Mouse (Mus musculus) brain, embryonic 14.5 days (tissue): ENCODE data around the gene Tat. TPM values are rescaled to one million over a fixed set of nuclear protein-coding genes. Genes with fewer than 3 reads are reported as not detected.
A peak's percentile ranks its signal among the peaks of the same experiment; 100 is the strongest.

Experiments used
- DNase-seq: peaks from one replicate; pipeline ENCODE4 v3.0.0-alpha.2; 2011; ENCODE audit warnings: low read depth
- CTCF ChIP-seq: fragments of 200-500 bp; IDR thresholded peaks from 2 replicates; pipeline ENCODE4 v1.5.1; 2012; ENCODE audit warnings: inconsistent platforms, mild to moderate bottlenecking, moderate library complexity, borderline replicate concordance; ENCODE audit not compliant: insufficient read depth, insufficient read length; ENCODE audit errors: extremely low read depth
- POLR2A ChIP-seq: fragments of 200-500 bp; IDR thresholded peaks from 2 replicates; pipeline ENCODE4 v1.6.1; 2012; ENCODE audit warnings: mild to moderate bottlenecking, inconsistent platforms, borderline replicate concordance; ENCODE audit not compliant: poor library complexity, insufficient read depth, insufficient read length, severe bottlenecking; ENCODE audit errors: extremely low read depth
- polyA plus RNA-seq: library from polyadenylated mRNA; depleted of rRNA; stranded (reverse); fragments of >200 nt; gene quantifications from 2 replicates; pipeline ENCODE4 v1.2.3, GENCODE M21; 2012

Tat gene
- polyA plus RNA-seq, 1 experiment = 0.08 TPM

GRCm38 (mm10) chr8:109983944-109984343 lies 6.3 kb upstream of the Tat start:
- TF ChIP-seq POLR2A (no peak), CTCF (no peak)
- peak; percentile 77 for DNase-seq

- TF ChIP-seq CTCF (no peak), POLR2A (no peak)
Observed at GRCm38 (mm10) chr8:109986384-109986783, 3.9 kb upstream of the Tat start.

GRCm38 (mm10) chr8:109987776-109988175 lies 2.5 kb upstream of the Tat start:
- TF ChIP-seq POLR2A (no peak), CTCF (no peak)
- no peak for DNase-seq

More at GRCm38 (mm10) chr8:109986384-109986783, 3.9 kb upstream of the Tat start:
- peak; percentile 29 for DNase-seq

GRCm38 (mm10) chr8:109989151-109989550 lies 1.1 kb upstream of the Tat start:
- no peak for DNase-seq
- no peak for TF ChIP-seq POLR2A
- 0 out of 2 replicates have a peak, but pooled peaks have one; percentile 1 for TF ChIP-seq CTCF

- TF ChIP-seq POLR2A (no peak), CTCF (no peak)
- DNase-seq = no peak
Observed at GRCm38 (mm10) chr8:109992166-109992565, 1.9 kb downstream of the Tat start.

- no peak for DNase-seq
- TF ChIP-seq CTCF = no peak
- no peak for TF ChIP-seq POLR2A
Observed at GRCm38 (mm10) chr8:109992951-109993350, 2.7 kb downstream of the Tat start.

GRCm38 (mm10) chr8:109997381-109997780 lies 7.1 kb downstream of the Tat start:
- DNase-seq = peak; percentile 44
- TF ChIP-seq POLR2A (no peak), CTCF (no peak)

GRCm38 (mm10) chr8:109998066-109998465 lies 7.8 kb downstream of the Tat start:
- TF ChIP-seq CTCF = no peak
- TF ChIP-seq POLR2A = no peak
- no peak for DNase-seq

- no peak for DNase-seq
- TF ChIP-seq CTCF (no peak), POLR2A (no peak)
Observed at GRCm38 (mm10) chr8:109999974-110000373, 9.7 kb downstream of the Tat start.

- peak; percentile 41 for DNase-seq
- TF ChIP-seq POLR2A (no peak), CTCF (peak; percentile 60)
Observed at GRCm38 (mm10) chr8:110002953-110003352, 12.7 kb downstream of the Tat start.

- no peak for TF ChIP-seq POLR2A
- TF ChIP-seq CTCF = no peak
Observed at GRCm38 (mm10) chr8:110004300-110004699, 14.1 kb downstream of the Tat start.

GRCm38 (mm10) chr8:110006312-110007023 lies 16.2 kb downstream of the Tat start:
- no peak for TF ChIP-seq POLR2A
- peak; percentile 79 for DNase-seq

More at GRCm38 (mm10) chr8:110004300-110004699, 14.1 kb downstream of the Tat start:
- no peak for DNase-seq

- no peak for TF ChIP-seq POLR2A
- TF ChIP-seq CTCF = no peak
- no peak for DNase-seq
Observed at GRCm38 (mm10) chr8:110008228-110008994, 18.2 kb downstream of the Tat start.
